Mouse (Mus musculus) central nervous system, embryonic 14 days (tissue): ENCODE results near the gene Hbb-bh2. TPM values are rescaled to one million over a fixed set of nuclear protein-coding genes. Genes with fewer than 3 reads are reported as not detected.

ENCODE experiments used
- polyA plus RNA-seq: library from polyadenylated mRNA; depleted of rRNA; stranded (reverse); fragments of >200 nt; gene quantifications from 2 replicates; pipeline ENCODE4 v1.2.3, GENCODE M21; 2012; rRNA removed

Gene Hbb-bh2
- polyA plus RNA-seq = not detected in 2 replicates

DNA sequence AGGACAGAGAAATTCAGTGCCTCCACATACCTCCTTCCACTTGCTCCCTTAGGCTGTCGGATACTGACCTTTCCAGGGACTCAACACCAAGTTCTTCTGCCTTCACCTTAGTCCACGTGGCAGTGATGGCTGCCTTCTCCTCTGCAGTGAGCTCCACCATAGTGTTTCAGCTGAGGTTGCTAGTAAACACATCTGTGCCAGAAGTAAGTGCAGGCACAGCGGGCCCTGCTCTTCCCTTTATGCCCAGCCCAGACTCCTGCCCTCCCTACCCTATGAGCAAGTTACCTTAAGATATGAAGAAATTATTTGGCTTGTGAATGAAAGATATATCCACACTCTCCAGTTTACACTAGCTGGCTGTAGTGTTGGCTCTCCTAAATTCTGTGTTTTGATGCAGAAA is at the start of gene Hbb-bh2:
TSS of gene Hbb-bh2 (minus strand) at position 253 of the 400 bp plus-strand sequence.

DNA sequence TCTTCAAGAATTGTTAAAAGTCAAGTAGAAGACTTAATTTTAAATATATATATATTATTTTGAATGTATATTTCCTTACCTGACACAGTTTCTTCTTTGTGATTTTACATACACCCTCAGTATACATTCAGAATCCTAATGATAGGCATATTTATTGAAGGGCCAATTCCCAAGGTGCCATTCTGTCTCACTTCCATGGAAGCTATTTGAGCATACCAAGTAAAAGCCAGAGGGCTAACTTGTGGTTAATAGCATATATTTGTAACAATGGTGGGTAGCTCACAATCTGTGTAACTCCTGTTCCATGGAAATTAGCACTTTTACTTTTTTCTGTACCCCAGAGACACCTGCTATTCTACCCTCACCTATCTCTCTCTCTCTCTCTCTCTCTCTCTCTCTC is 45.8 kb upstream of the Hbb-bh2 start, which contains the start of gene Olfr66:
TSS of gene Olfr66 (minus strand) at position 101 of the 400 bp plus-strand sequence.

GRCm38 (mm10) chr7:103853090-103853489 is 12.8 kb upstream of the Hbb-bh2 start, which contains the start of gene Hbb-y:
Gene Hbb-y, minus strand, starts transcription at chr7:103853216.

GRCm38 (mm10) chr7:103843034-103843433 is 2.7 kb upstream of the Hbb-bh2 start, which contains the start of gene Hbb-bh1:
Gene Hbb-bh1, minus strand, starts transcription at chr7:103843164.

GRCm38 (mm10) chr7:103827808-103828207 is 12.5 kb downstream of the Hbb-bh2 start, which contains the start of gene Hbb-bs:
Gene Hbb-bs, minus strand, starts transcription at chr7:103828096.

GRCm38 (mm10) chr7:103813766-103814165 is 26.6 kb downstream of the Hbb-bh2 start, which contains the start of gene Hbb-bt:
Gene Hbb-bt, minus strand, starts transcription at chr7:103813996.

GRCm38 (mm10) chr7:103791721-103792120 is 48.6 kb downstream of the Hbb-bh2 start, which contains the start of gene Olfr67:
Gene Olfr67, minus strand, starts transcription at chr7:103791821.

Other genes starting within 250 kb of the Hbb-bh2 start
- not detected in 2 replicates for gene Olfr619, start 239.9 kb downstream of the Hbb-bh2 start, polyA plus RNA-seq
- gene Olfr620, start 228.0 kb downstream of the Hbb-bh2 start, polyA plus RNA-seq = not detected in 2 replicates
- 0.06 TPM in 1 of 2 replicates, not detected in the other for gene Olfr622, start 197.8 kb downstream of the Hbb-bh2 start, polyA plus RNA-seq
- not detected in 2 replicates for gene Olfr623, start 176.8 kb downstream of the Hbb-bh2 start, polyA plus RNA-seq
- 0.01 TPM in 1 of 2 replicates, not detected in the other for gene Olfr624, start 169.3 kb downstream of the Hbb-bh2 start, polyA plus RNA-seq
- gene Olfr625-ps1, start 157.8 kb downstream of the Hbb-bh2 start, polyA plus RNA-seq = not detected in 2 replicates
- not detected in 2 replicates for gene Olfr243, start 125.8 kb downstream of the Hbb-bh2 start, polyA plus RNA-seq
- gene Olfr628, start 110.1 kb downstream of the Hbb-bh2 start, polyA plus RNA-seq = not detected in 2 replicates
- not detected in 2 replicates for gene Olfr629, start 95.6 kb downstream of the Hbb-bh2 start, polyA plus RNA-seq
- not detected in 2 replicates for gene Olfr630, start 83.2 kb downstream of the Hbb-bh2 start, polyA plus RNA-seq
- not detected in 2 replicates for gene Olfr69, start 68.9 kb downstream of the Hbb-bh2 start, polyA plus RNA-seq
- not detected in 2 replicates for gene Olfr68, start 60.8 kb downstream of the Hbb-bh2 start, polyA plus RNA-seq
- not detected in 2 replicates for gene Olfr67, start 48.7 kb downstream of the Hbb-bh2 start, polyA plus RNA-seq
- 762 and 1,375 TPM in 2 replicates for gene Hbb-bt, start 26.5 kb downstream of the Hbb-bh2 start, polyA plus RNA-seq
- gene Hbb-bs, start 12.4 kb downstream of the Hbb-bh2 start, polyA plus RNA-seq = 2,826 and 5,558 TPM in 2 replicates
- 7.1 and 8.0 TPM in 2 replicates for gene Hbb-bh1, start 2.6 kb upstream of the Hbb-bh2 start, polyA plus RNA-seq
- gene Hbb-y, start 12.7 kb upstream of the Hbb-bh2 start, polyA plus RNA-seq = 602 and 840 TPM in 2 replicates
- not detected in 2 replicates for gene Olfr66, start 45.7 kb upstream of the Hbb-bh2 start, polyA plus RNA-seq
- gene Olfr64, start 54.0 kb upstream of the Hbb-bh2 start, polyA plus RNA-seq = not detected in 2 replicates
- gene Olfr65, start 63.0 kb upstream of the Hbb-bh2 start, polyA plus RNA-seq = not detected in 2 replicates
- not detected in 2 replicates for gene Olfr631, start 88.3 kb upstream of the Hbb-bh2 start, polyA plus RNA-seq
- not detected in 2 replicates for gene Olfr632, start 93.8 kb upstream of the Hbb-bh2 start, polyA plus RNA-seq
- not detected in 2 replicates for gene Olfr633, start 103.9 kb upstream of the Hbb-bh2 start, polyA plus RNA-seq
- gene Olfr635, start 130.6 kb upstream of the Hbb-bh2 start, polyA plus RNA-seq = not detected in 2 replicates
- not detected in 2 replicates for gene Olfr638, start 158.2 kb upstream of the Hbb-bh2 start, polyA plus RNA-seq
- not detected in 2 replicates for gene Olfr639, start 176.8 kb upstream of the Hbb-bh2 start, polyA plus RNA-seq
- not detected in 2 replicates for gene Olfr640, start 185.1 kb upstream of the Hbb-bh2 start, polyA plus RNA-seq
- gene Olfr641, start 194.9 kb upstream of the Hbb-bh2 start, polyA plus RNA-seq = not detected in 2 replicates
- not detected in 2 replicates for gene Olfr642, start 212.1 kb upstream of the Hbb-bh2 start, polyA plus RNA-seq
- not detected in 2 replicates for gene 4930516K23Rik, start 220.9 kb upstream of the Hbb-bh2 start, polyA plus RNA-seq
- gene Olfr644, start 231.3 kb upstream of the Hbb-bh2 start, polyA plus RNA-seq = not detected in 2 replicates
- gene Olfr645, start 244.9 kb upstream of the Hbb-bh2 start, polyA plus RNA-seq = not detected in 2 replicates